Mouse (Mus musculus): ENCODE data around the gene Pls3.
"Not testable (repeated sequence)": the region's sequence is repeated elsewhere in the genome, so short reads cannot be mapped to it uniquely, and the experiment has no call there.

Gene Pls3

DNA sequence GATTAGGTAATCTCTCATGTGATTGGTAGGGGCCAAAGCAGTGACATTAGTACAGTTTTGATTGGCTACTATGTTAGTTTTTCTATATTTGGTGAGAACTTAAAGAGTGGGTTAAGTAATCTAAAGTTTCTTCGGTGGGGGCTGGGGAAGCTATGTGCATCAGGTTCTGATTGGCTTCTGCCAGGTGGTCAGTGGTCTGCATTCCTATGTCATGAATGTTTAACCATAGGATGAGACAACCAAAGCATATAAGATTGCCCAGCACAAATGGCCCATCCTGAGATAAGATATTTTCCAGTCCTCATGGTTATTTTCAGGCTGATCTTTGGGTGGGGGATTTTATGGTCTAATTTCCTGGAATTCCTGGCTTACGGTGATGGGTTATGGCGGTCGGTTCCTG, 95.2 kb downstream of the Pls3 start:
- no peak for ATAC-seq (ENCODE audit: insufficient number of reproducible peaks, low FRiP score, low TSS enrichment)

DNA sequence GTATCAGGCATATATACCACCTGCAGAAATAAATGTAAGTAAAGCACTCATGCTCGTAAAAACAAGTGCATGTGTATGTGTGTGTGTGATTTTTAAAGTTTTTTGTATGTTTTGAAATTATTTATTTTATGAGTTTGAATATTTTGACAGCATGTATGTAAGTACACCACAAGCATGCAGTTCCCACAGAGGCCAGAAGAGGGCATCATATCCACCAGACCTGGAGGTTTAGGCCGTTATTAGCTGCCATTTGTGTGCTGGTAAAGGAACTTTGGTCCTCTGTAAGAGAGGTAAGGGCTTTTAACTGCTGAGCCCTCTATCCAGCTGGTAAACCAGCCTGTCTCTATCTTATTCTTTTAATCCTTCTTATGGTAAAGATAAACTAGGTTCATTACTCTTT, 97.5 kb downstream of the Pls3 start:
- ATAC-seq (ENCODE audit: insufficient number of reproducible peaks, low FRiP score, low TSS enrichment): no peak

DNA sequence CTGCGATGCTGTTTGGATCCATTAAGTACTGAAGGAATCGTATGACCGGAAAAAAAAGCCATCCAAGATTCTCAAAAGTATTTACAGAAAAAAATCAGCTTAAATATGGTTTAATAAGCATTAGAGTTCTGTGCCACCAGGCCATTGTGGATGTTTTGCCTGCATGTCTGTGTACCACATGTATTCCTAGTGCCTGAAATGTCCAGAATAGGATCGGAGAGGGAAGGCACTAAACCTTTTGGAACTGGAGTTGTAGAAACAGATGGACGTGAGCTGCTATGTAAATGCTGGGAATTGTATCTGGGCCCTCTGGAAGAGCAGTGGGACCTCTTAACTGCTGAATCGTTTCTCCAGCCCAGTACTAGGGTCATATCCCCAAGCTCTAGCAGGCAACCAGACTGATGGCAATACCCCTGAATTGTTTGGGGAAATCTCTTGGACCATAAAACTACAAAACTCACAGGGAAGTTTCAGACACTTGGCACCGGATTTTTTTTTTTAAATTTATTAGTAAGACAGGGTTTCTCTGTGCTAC, 110.1 kb downstream of the Pls3 start:
- no peak for ATAC-seq (ENCODE audit: insufficient number of reproducible peaks, low FRiP score, low TSS enrichment)

DNA sequence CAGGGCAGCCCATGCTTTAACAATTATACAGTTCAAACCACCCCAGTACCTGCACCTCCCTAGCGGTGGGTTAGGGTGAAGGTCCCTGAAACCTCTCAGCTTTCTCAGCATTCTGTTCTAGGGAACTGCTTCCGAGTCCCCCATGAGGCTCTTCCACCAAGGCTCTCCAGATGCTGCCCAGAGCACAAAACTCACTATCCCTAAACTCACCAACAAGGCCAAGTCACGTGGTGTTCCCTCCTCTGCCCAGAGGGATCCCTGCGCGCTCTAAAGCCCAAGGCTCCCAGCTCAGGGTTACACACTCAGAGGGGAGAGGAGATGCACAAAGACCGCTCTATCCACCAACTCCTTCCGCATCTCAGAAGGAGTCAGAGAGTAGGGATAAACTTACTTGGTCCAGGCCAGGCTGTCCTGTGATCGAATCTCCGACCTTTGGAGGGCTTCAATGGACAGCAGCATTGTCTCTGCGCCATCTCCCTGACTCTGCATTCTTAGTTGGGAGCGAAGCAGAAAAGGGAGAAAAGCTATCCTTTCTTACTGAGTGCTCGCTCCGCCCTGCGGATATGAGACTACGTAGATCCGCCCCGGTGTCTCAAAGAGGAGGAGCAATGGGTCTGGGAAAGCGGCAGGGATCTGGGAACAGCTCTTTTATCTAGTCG, 110.7 kb downstream of the Pls3 start:
- ATAC-seq (ENCODE audit: insufficient number of reproducible peaks, low FRiP score, low TSS enrichment): peak; percentile 95

DNA sequence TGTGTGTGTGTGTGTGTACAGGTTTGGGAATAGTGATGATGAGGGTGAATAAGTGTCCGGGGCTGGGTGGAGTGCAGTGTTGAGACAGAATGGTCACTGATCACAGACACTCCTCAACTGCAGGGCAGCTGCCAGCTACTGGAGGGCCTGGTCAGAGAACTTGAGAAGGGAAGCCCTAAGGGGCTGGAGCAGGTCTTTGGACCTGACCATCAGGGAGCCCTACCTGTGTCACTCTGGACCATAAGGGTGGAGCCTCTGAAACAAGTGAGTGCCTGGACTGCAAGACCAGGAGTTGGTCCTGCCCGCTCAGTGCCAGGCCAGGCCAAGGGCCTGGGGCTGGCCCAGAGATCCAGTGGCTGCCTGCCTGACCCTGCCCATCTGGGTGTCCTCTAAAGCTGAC, 115.5 kb downstream of the Pls3 start:
- not testable (repeated sequence) for ATAC-seq (ENCODE audit: insufficient number of reproducible peaks, low FRiP score, low TSS enrichment)

DNA sequence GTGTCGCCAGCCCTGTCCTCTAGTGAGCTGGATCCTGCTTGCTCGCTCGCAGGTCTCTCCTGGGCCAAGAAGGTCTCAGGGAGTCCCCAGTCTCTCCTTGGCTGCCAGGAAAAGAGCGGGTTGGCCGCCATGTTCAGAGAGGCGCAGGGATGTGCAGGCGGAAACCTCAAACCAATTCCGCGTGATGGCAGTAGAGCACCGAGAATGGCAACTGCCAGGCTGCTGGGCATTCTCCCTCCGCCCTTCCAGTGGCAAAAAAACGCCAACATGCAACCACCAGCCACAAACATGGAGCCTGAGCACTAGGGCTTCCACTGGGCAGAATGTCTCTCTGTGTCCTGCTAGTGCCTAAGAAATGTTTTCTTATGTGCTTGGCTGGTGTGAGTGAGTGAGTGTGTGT, 115.9 kb downstream of the Pls3 start:
- not testable (repeated sequence) for ATAC-seq (ENCODE audit: insufficient number of reproducible peaks, low FRiP score, low TSS enrichment)

DNA sequence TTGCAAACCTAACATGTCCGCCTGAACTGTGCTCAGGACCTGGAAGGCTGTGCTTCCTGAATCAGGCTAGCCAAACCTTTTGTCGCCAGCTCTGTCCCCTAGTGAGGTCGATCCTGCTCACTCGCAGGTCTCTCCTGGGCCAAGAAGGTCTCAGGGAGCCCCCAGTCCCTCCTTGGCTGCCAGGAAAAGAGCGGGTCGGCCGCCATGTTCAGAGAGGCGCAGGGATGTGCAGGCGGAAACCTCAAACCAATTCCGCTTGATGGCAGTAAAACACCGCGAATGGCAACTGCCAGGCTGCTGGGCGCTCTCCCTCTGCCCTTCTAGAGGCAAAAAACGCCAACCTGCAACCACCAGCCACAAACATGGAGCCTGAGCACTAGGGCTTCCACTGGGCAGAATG, 117.0 kb downstream of the Pls3 start:
- ATAC-seq (ENCODE audit: insufficient number of reproducible peaks, low FRiP score, low TSS enrichment): not testable (repeated sequence)

DNA sequence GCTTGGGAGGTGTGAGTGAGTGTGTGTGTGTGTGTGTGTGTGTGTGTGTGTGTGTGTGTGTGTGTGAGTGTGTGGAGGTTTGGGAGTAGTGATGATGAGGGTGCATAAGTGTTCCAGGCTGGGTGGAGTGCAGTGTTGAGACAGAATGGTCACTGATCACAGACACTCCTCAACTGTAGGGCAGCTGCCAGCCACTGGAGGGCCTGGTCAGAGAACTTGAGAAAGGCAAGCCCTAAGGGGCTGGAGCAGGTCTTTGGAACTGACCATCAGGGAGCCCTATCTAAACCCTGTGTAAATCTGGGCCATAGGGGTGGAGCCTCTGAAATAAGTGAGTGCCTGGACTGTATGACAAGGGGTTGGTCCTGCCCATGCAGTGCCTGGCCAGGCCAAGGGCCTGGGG, 120.5 kb downstream of the Pls3 start:
- ATAC-seq (ENCODE audit: insufficient number of reproducible peaks, low FRiP score, low TSS enrichment): not testable (repeated sequence)

DNA sequence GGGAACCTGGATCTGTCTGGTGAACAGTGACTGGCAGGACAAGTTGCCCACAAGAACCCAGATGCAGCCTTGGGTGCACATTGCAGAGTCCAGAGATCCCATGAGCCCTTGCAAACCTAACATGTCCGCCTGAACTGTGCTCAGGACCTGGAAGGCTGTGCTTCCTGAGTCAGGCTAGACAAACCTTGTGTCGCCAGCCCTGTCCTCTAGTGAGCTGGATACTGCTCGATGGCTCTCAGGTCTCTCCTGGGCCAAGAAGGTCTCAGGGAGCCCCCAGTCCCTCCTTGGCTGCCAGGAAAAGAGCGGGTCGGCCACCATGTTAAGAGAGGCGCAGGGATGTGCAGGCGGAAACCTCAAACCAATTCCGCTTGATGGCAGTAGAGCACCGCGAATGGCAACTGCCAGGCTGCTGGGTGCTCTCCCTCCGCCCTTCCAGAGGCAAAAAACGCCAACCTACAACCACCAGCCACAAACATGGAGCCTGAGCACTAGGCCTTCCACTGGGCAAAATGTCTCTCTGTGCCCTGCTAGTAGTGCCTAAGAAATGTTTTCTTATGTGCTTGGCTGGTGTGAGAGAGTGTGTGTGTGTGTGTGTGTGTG, 124.8 kb downstream of the Pls3 start:
- not testable (repeated sequence) for ATAC-seq (ENCODE audit: insufficient number of reproducible peaks, low FRiP score, low TSS enrichment)

DNA sequence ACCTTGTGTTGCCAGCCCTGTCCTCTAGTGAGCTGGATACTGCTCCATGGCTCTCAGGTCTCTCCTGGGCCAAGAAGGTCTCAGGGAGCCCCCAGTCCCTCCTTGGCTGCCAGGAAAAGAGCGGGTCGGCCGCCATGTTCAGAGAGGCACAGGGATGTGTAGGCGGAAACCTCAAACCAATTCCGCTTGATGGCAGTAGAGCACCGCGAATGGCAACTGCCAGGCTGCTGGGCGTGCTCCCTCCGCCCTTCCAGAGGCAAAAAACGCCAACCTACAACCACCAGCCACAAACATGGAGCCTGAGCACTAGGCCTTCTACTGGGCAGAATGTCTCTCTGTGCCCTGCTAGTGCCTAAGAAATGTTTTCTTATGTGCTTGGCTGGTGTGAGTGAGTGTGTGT, 125.7 kb downstream of the Pls3 start:
- ATAC-seq (ENCODE audit: insufficient number of reproducible peaks, low FRiP score, low TSS enrichment): not testable (repeated sequence)

DNA sequence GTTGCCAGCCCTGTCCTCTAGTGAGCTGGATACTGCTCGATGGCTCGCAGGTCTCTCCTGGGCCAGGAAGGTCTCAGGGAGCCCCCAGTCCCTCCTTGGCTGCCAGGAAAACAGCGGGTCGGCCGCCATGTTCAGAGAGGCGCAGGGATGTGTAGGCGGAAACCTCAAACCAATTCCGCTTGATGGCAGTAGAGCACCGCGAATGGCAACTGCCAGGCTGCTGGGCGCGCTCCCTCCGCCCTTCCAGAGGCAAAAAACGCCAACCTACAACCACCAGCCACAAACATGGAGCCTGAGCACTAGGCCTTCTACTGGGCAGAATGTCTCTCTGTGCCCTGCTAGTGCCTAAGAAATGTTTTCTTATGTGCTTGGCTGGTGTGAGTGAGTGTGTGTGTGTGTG, 130.5 kb downstream of the Pls3 start:
- not testable (repeated sequence) for ATAC-seq (ENCODE audit: insufficient number of reproducible peaks, low FRiP score, low TSS enrichment)

DNA sequence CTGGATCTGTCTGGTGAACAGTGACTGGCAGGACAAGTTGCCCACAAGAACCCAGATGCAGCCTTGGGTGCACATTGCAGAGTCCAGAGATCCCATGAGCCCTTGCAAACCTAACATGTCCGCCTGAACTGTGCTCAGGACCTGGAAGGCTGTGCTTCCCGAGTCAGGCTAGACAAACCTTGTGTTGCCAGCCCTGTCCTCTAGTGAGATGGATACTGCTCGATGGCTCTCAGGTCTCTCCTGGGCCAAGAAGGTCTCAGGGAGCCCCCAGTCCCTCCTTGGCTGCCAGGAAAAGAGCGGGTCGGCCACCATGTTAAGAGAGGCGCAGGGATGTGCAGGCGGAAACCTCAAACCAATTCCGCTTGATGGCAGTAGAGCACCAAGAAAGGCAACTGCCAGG, 135.5 kb downstream of the Pls3 start:
- ATAC-seq (ENCODE audit: insufficient number of reproducible peaks, low FRiP score, low TSS enrichment): not testable (repeated sequence)

Data from cerebellum, adult (tissue).